Mouse (Mus musculus) kidney, adult 2 months (tissue): Measurements from ENCODE around the gene Spred1.

ENCODE experiments used
- CTCF ChIP-seq: fragments of 200-500 bp; conservative IDR thresholded peaks from 2 replicates; pipeline ENCODE4 v1.5.1; 2011; ENCODE audit warnings: low read depth, mild to moderate bottlenecking, control low read depth, low read length, moderate library complexity, mixed read lengths; ENCODE audit not compliant: insufficient read depth, insufficient read length
- POLR2A ChIP-seq: fragments of 200-500 bp; IDR thresholded peaks from one replicate; pipeline ENCODE4 v1.6.1; 2011; ENCODE audit warnings: low read depth, low read length, control low read depth

DNA sequence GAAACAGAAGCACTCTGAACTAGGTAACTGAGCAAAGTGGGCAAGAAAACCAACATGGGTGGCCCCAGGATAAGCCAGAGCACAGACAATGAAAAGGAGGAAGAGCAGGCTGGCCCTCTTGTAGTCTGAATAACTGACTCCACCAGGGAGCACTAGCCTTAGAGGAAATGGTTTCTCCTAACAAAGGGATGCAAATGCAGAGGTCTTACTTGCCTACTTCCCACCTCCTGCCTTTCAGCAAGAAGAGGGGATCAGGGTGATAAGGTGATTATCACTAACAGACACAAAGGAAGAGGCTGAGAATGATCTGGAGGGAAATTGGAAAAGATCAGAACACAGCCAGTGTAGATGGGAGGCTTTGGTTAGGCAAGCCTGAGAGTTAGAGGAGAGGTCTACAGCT, 73.1 kb downstream of the Spred1 start:
- TF ChIP-seq CTCF, result no peak
- TF ChIP-seq POLR2A, result no peak
